Mouse (Mus musculus): ENCODE results near the gene Zfp27. TPM values are rescaled to one million over a fixed set of nuclear protein-coding genes. Genes with fewer than 3 reads are reported as not detected.
A peak's percentile ranks its signal among the peaks of the same experiment; 100 is the strongest.

The Zfp27 gene
- polyA plus RNA-seq, 1 experiment from 2014 or later: 11.3 TPM

GRCm38 (mm10) chr7:29921439-29922093 is 15.2 kb upstream of the Zfp27 start:
- no peaks in the 10 kb centered on the region for H3K27me3 ChIP-seq
- TF ChIP-seq CTCF (IDR thresholded peaks at IDR 0.05): no peak
- POLR2A ChIA-PET: no interaction called here
- DNase-seq (ENCODE audit: low read depth, low spot score) (no peak), ATAC-seq (no peak)
- CTCF ChIA-PET: interaction anchor here (0.8 to 1.8 kb wide), 2 partner anchors 9 to 10 kb away, joined by 3 to 6 read pairs; no protein-coding TSS in a partner anchor
- in situ Hi-C loops (cut with MboI; ENCODE audit: low pct_unique_long_range_greater_than_20kb): no loop called here

GRCm38 (mm10) chr7:29918062-29918453 is 11.7 kb upstream of the Zfp27 start:
- in situ Hi-C loops (cut with MboI; ENCODE audit: low pct_unique_long_range_greater_than_20kb): no loop called here
- DNase-seq (ENCODE audit: low read depth, low spot score): no peak
- no peak for TF ChIP-seq CTCF (IDR thresholded peaks at IDR 0.05)
- ChIA-PET CTCF (interaction anchor here (0.7 to 1.2 kb wide), 3 partner anchors 12 to 25 kb away, joined by 3 read pairs; no protein-coding TSS in a partner anchor), POLR2A (interaction anchor here (0.6 kb wide), 1 partner anchor 8 kb away, joined by 3 read pairs; no protein-coding TSS in a partner anchor)
- ATAC-seq: no peak
- H3K27me3 ChIP-seq: no peaks in the 10 kb centered on the region

- ChIA-PET CTCF (interaction anchor here (0.7 kb wide), 1 partner anchor 14 kb away, joined by 3 read pairs; no protein-coding TSS in a partner anchor), POLR2A (no interaction called here)
- ATAC-seq (no peak), DNase-seq (ENCODE audit: low read depth, low spot score) (no peak)
- in situ Hi-C loops (cut with MboI; ENCODE audit: low pct_unique_long_range_greater_than_20kb): no loop called here
- H3K27me3 ChIP-seq: no peaks in the 10 kb centered on the region
- TF ChIP-seq CTCF (IDR thresholded peaks at IDR 0.05): no peak
These were observed 11.1 kb upstream of the Zfp27 start for GRCm38 (mm10) chr7:29917371-29918061.

GRCm38 (mm10) chr7:29912172-29912571 is 5.8 kb upstream of the Zfp27 start:
- CTCF ChIA-PET: interaction anchor here (2.3 kb wide), 1 partner anchor 10 kb away, joined by 6 read pairs; no protein-coding TSS in a partner anchor

GRCm38 (mm10) chr7:29910252-29910651 is 3.9 kb upstream of the Zfp27 start:
- in situ Hi-C loops (cut with MboI; ENCODE audit: low pct_unique_long_range_greater_than_20kb): no loop called here
- POLR2A ChIA-PET: no interaction called here
- no peak for TF ChIP-seq CTCF (IDR thresholded peaks at IDR 0.05)
- DNase-seq (ENCODE audit: low read depth, low spot score) (no peak), ATAC-seq (no peak)
- no peaks in the 10 kb centered on the region for H3K27me3 ChIP-seq
- CTCF ChIA-PET: no interaction called here

More at GRCm38 (mm10) chr7:29912172-29912571, 5.8 kb upstream of the Zfp27 start:
- in situ Hi-C loops (cut with MboI; ENCODE audit: low pct_unique_long_range_greater_than_20kb): no loop called here
- no peak for TF ChIP-seq CTCF (IDR thresholded peaks at IDR 0.05)
- POLR2A ChIA-PET: interaction anchor here (1.1 kb wide), 1 partner anchor 96 kb away, joined by 3 read pairs; the partner anchor contains the start of gene Zfp790
- ATAC-seq (no peak), DNase-seq (ENCODE audit: low read depth, low spot score) (no peak)
- no peaks in the 10 kb centered on the region for H3K27me3 ChIP-seq

- CTCF ChIA-PET: interaction anchor here (1.6 kb wide), 1 partner anchor 22 kb away, joined by 4 read pairs; no protein-coding TSS in a partner anchor
- in situ Hi-C loops (cut with MboI; ENCODE audit: low pct_unique_long_range_greater_than_20kb): loop anchor here (5.0 kb wide), 1 partner anchor 91 kb away; the partner anchor contains the start of gene Zfp790
- POLR2A ChIA-PET: no interaction called here
These were observed 2.0 kb upstream of the Zfp27 start, which contains the start of gene Zfp383 for GRCm38 (mm10) chr7:29908130-29908950. Zfp383 (plus strand) TSS chr7:29908223.

GRCm38 (mm10) chr7:29907206-29907605 is 834 bp upstream of the Zfp27 start:
- ChIA-PET CTCF (interaction anchor here (0.8 kb wide), 1 partner anchor 63 kb away, joined by 3 read pairs; no protein-coding TSS in a partner anchor), POLR2A (interaction anchor here (0.6 kb wide), 1 partner anchor 1153 kb away, joined by 8 read pairs; no protein-coding TSS in a partner anchor)
- TF ChIP-seq CTCF (IDR thresholded peaks at IDR 0.05): no peak
- DNase-seq (ENCODE audit: low read depth, low spot score) (no peak), ATAC-seq (no peak)
- H3K27me3 ChIP-seq: no peaks in the 10 kb centered on the region
- in situ Hi-C loops (cut with MboI; ENCODE audit: low pct_unique_long_range_greater_than_20kb): loop anchor here (5.0 kb wide), 1 partner anchor 90 kb away; the partner anchor contains the start of gene Zfp790

More at GRCm38 (mm10) chr7:29908130-29908950, 2.0 kb upstream of the Zfp27 start, which contains the start of gene Zfp383:
- H3K27me3 ChIP-seq: no peaks in the 10 kb centered on the region
- DNase-seq (ENCODE audit: low read depth, low spot score) (peak; percentile 62), ATAC-seq (peak; percentile 69)
- TF ChIP-seq CTCF (IDR thresholded peaks at IDR 0.05): no peak

- POLR2A ChIA-PET: interaction anchor here (1.1 kb wide), 1 partner anchor 97 kb away, joined by 3 read pairs; no protein-coding TSS in a partner anchor
- DNase-seq (ENCODE audit: low read depth, low spot score) (no peak), ATAC-seq (no peak)
- CTCF ChIA-PET: interaction anchor here (0.8 kb wide), 1 partner anchor 63 kb away, joined by 3 read pairs; no protein-coding TSS in a partner anchor
- in situ Hi-C loops (cut with MboI; ENCODE audit: low pct_unique_long_range_greater_than_20kb): loop anchor here (5.0 kb wide), 1 partner anchor 89 kb away; the partner anchor contains the start of gene Zfp790
- TF ChIP-seq CTCF (IDR thresholded peaks at IDR 0.05): no peak
- H3K27me3 ChIP-seq: no peaks in the 10 kb centered on the region
These were observed 298 bp upstream of the Zfp27 start for GRCm38 (mm10) chr7:29906682-29907058.

- ChIA-PET CTCF (no interaction called here), POLR2A (no interaction called here)
- DNase-seq (ENCODE audit: low read depth, low spot score) (no peak), ATAC-seq (no peak)
- H3K27me3 ChIP-seq: no peaks in the 10 kb centered on the region
- in situ Hi-C loops (cut with MboI; ENCODE audit: low pct_unique_long_range_greater_than_20kb): loop anchor here (5.0 kb wide), 1 partner anchor 42 kb away; no protein-coding TSS in a partner anchor
- TF ChIP-seq CTCF (IDR thresholded peaks at IDR 0.05): no peak
These were observed 2.3 kb downstream of the Zfp27 start for GRCm38 (mm10) chr7:29904101-29904500.

GRCm38 (mm10) chr7:29898351-29898750 is 8.0 kb downstream of the Zfp27 start:
- in situ Hi-C loops (cut with MboI; ENCODE audit: low pct_unique_long_range_greater_than_20kb): no loop called here
- no peak for TF ChIP-seq CTCF (IDR thresholded peaks at IDR 0.05)
- POLR2A ChIA-PET: no interaction called here

More at GRCm38 (mm10) chr7:29898351-29898750, 8.0 kb downstream of the Zfp27 start:
- H3K27me3 ChIP-seq: no peaks in the 10 kb centered on the region
- CTCF ChIA-PET: no interaction called here
- no peak for ATAC-seq
- no peak for DNase-seq (ENCODE audit: low read depth, low spot score)

All from Patski (cell line).